Mouse (Mus musculus): ENCODE measurements around the gene Zbtb20.

- TF ChIP-seq CTCF (IDR thresholded peaks at IDR 0.05) (no peak), EP300 (IDR thresholded peaks at IDR 0.05) (no peak)
These were observed 599.5 kb downstream of the Zbtb20 start for GRCm38 (mm10) chr16:43474941-43475728.
